Mouse (Mus musculus): ENCODE results near the gene Fmnl2.

DNA sequence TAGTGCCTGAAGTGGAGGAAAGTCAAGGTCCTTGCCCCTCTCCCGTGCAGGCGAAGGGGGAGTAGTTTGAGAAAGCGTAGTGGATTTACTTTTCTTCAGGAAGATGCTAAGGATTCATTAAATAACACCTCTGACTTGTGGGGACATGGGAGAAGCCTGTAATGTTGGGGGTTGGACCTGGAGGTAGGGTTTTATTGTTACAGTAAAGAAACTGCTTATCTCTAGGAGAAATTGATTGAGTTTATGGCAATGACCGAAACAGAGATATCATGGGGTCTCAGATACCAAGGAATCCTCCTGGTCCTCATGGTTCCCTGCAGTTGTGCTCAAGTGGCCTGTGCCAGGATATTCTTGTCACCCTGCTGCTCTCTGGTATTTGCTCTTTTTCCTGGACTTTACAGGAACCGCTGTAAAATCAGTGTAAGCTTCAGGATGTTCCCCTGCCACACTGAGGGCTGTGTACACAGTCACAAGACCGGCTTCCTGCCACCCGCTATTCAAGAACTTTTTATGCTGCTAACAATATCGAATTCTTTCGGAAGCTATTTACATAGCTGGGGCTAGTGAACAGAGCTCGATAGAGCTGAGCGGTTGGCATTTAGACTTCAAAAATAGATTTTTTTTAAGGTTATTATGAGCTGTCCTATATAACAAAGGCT is 130.1 kb downstream of the Fmnl2 start:
- TF ChIP-seq CTCF (IDR thresholded peaks at IDR 0.05) (no peak), EP300 (IDR thresholded peaks at IDR 0.05) (no peak)
